Mouse (Mus musculus): ENCODE data around the gene Cetn2. TPM values are rescaled to one million over a fixed set of nuclear protein-coding genes. Genes with fewer than 3 reads are reported as not detected.

Cetn2 gene
- polyA plus RNA-seq (2014; fragmentation: Illumina TruSeq; extraction: RNeasy Lipid Tissue Mini Kit (QIAGEN cat#74804); ENCODE audit: low read depth, low replicate concordance), result 61.6 TPM

GRCm38 (mm10) chrX:72917884-72918681, at the start of gene Cetn2, which contains the start of gene Nsdhl:
Gene Cetn2 (minus strand): TSS chrX:72918411.
Gene Nsdhl (plus strand): TSS chrX:72918557.

Other genes with a start within 250 kb of the Cetn2 start
- gene Gabrq, start 93.2 kb downstream of the Cetn2 start, polyA plus RNA-seq (2014; fragmentation: Illumina TruSeq; extraction: RNeasy Lipid Tissue Mini Kit (QIAGEN cat#74804); ENCODE audit: low read depth, low replicate concordance), result 0.13 TPM
- gene Nsdhl, start 146 bp upstream of the Cetn2 start, polyA plus RNA-seq (2014; fragmentation: Illumina TruSeq; extraction: RNeasy Lipid Tissue Mini Kit (QIAGEN cat#74804); ENCODE audit: low read depth, low replicate concordance), result 162 TPM
- gene Zfp185, start 68.9 kb upstream of the Cetn2 start, polyA plus RNA-seq (2014; fragmentation: Illumina TruSeq; extraction: RNeasy Lipid Tissue Mini Kit (QIAGEN cat#74804); ENCODE audit: low read depth, low replicate concordance), result 0.66 TPM
- not detected for gene Pnma5, start 118.7 kb upstream of the Cetn2 start, polyA plus RNA-seq (2014; fragmentation: Illumina TruSeq; extraction: RNeasy Lipid Tissue Mini Kit (QIAGEN cat#74804); ENCODE audit: low read depth, low replicate concordance)
- not detected for gene Pnma3, start 146.4 kb upstream of the Cetn2 start, polyA plus RNA-seq (2014; fragmentation: Illumina TruSeq; extraction: RNeasy Lipid Tissue Mini Kit (QIAGEN cat#74804); ENCODE audit: low read depth, low replicate concordance)
- 0.58 TPM for gene Xlr4a, start 164.1 kb upstream of the Cetn2 start, polyA plus RNA-seq (2014; fragmentation: Illumina TruSeq; extraction: RNeasy Lipid Tissue Mini Kit (QIAGEN cat#74804); ENCODE audit: low read depth, low replicate concordance)
- 19.4 TPM for gene Xlr3a, start 178.7 kb upstream of the Cetn2 start, polyA plus RNA-seq (2014; fragmentation: Illumina TruSeq; extraction: RNeasy Lipid Tissue Mini Kit (QIAGEN cat#74804); ENCODE audit: low read depth, low replicate concordance)
- gene Gm14685, start 198.6 kb upstream of the Cetn2 start, polyA plus RNA-seq (2014; fragmentation: Illumina TruSeq; extraction: RNeasy Lipid Tissue Mini Kit (QIAGEN cat#74804); ENCODE audit: low read depth, low replicate concordance), result not detected
- gene Xlr5b, start 230.4 kb upstream of the Cetn2 start, polyA plus RNA-seq (2014; fragmentation: Illumina TruSeq; extraction: RNeasy Lipid Tissue Mini Kit (QIAGEN cat#74804); ENCODE audit: low read depth, low replicate concordance), result not detected
- gene DXBay18, start 231.0 kb upstream of the Cetn2 start, polyA plus RNA-seq (2014; fragmentation: Illumina TruSeq; extraction: RNeasy Lipid Tissue Mini Kit (QIAGEN cat#74804); ENCODE audit: low read depth, low replicate concordance), result not detected